18 mouse cellular contexts compared by ENCODE assay signal in the genomic region with DNA sequence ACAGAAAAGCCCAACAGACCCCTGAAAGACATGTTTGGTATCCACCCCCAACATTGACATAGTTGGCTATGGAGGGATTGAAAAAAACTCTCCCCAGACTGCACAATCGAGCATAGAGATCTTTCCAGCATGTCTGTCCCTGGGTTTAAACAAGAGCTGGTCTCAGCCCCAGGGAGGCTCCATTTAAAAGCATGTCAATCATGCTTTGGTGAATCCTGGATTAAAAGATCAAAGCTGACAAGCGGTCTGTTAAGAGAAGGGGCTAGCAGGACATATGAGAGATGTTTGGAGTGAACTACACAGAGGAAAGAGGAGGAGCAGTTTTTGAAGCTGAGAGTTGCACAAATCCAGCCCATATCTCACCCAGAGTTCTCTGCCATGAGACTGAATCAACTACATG. TPM values are rescaled to one million over a fixed set of nuclear protein-coding genes. Genes with fewer than 3 reads are reported as not detected.
"Had no signal": no experiment of that assay in that cellular context is flagged by ENCODE, and none has a peak within 500 bp of the region (broad histone marks: within the 10 kb centered on the region; RNA-seq: fewer than 3 reads in every experiment).

No protein-coding gene starts in this region.

- H3K9me3 ChIP-seq: limb, embryonic 12.5 days; lung, embryonic 15.5 days had no signal

- H3K4me3 ChIP-seq: kidney, embryonic 15.5 days; limb, embryonic 12.5 days; liver, embryonic 13.5 days; lung, embryonic 15.5 days; megakaryocyte, embryonic 14.5 days; neural tube, embryonic 13.5 days had no signal

- H3K4me1 ChIP-seq: kidney, embryonic 15.5 days; limb, embryonic 12.5 days; liver, embryonic 13.5 days; lung, embryonic 15.5 days; megakaryocyte, embryonic 14.5 days had no signal

- H3K36me3 ChIP-seq: kidney, embryonic 15.5 days; limb, embryonic 12.5 days; liver, embryonic 13.5 days; lung, embryonic 15.5 days had no signal

- DNase-seq: kidney, adult 2 months; kidney, postnatal 14 days; layer of hippocampus, postnatal 36 days; liver; liver, embryonic 13.5 days; liver, postnatal 0 days; lung, postnatal 14 days; right cerebral cortex, adult 18-20 months; right cerebral cortex, postnatal 25 days; thymus, postnatal 4 days had no signal

- H3K27me3 ChIP-seq: kidney, embryonic 15.5 days; limb, embryonic 12.5 days; liver, embryonic 13.5 days; lung, embryonic 15.5 days; megakaryocyte, embryonic 14.5 days; neural tube, embryonic 13.5 days had no signal

- ATAC-seq: intestine, embryonic 16.5 days; liver, postnatal 0 days had no signal

- H3K27ac ChIP-seq: kidney, embryonic 15.5 days; limb, embryonic 12.5 days; liver, embryonic 13.5 days; lung, embryonic 15.5 days; macrophage had no signal

- H3K9ac ChIP-seq: kidney, embryonic 15.5 days; limb, embryonic 12.5 days; liver, embryonic 13.5 days; liver, postnatal 0 days; lung, embryonic 15.5 days; neural tube, embryonic 13.5 days had no signal

- H3K4me2 ChIP-seq: kidney, embryonic 15.5 days; limb, embryonic 12.5 days; liver, embryonic 13.5 days; lung, embryonic 15.5 days; neural tube, embryonic 13.5 days had no signal

RNA-seq across cellular contexts. Expression of a gene that starts 38.5 kb away (rescaled TPM):
- polyA plus RNA-seq: macrophage; thymus, postnatal 0 days had no signal
